Mouse (Mus musculus): ENCODE data around the gene Gimap3. TPM values are rescaled to one million over a fixed set of nuclear protein-coding genes. Genes with fewer than 3 reads are reported as not detected.

Gimap3 gene
- total RNA-seq (2023): 155 to 167 TPM (median 164 TPM) in 4 replicates

GRCm38 (mm10) chr6:48770696-48771095 is at the start of gene Gimap3:
Gimap3 (minus strand) TSS chr6:48770851.

GRCm38 (mm10) chr6:48745959-48746889 is 24.4 kb downstream of the Gimap3 start, which contains the start of gene Gimap5:
Gimap5 (plus strand) TSS chr6:48746197.

DNA sequence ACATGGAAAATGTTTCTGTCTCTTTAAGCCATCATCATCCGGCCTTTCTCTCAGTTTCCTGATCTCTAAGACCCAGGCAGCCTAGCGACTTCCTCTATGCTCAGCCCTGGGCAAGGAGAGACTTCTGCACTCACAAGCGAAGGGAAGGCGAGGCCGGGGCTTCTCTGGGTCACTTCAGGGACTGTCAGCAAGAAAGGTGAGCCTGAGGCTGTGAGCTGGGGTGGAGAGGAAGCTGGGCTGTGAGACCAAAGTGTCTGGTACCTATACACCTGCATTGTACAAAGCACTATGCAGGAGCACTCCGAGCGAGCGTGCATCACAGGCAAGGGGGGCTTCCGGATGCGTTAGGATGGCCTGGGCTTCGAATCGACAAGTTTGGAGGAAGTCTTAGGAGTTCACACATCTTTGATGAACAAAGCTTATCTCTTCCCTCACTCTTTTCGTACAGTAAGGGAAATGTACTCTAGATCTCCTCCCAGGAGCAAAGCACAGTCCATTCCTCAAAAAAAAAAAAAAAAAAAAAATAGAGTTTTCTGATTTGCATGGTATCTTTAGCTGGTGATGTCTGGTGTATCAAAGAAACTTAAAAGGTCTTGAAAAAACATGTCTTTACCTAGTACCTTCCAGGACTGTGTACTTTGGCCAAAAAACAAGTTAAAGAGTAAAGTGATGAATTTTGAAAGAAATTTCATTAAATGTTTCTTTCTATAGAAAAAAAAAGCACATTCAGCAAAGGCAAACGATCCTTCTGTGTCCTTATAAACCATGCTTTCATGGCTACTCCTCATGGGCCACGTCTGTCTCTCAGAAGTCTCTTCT is 31.5 kb downstream of the Gimap3 start, which contains the start of gene Gimap1:
Gene Gimap1 (plus strand): TSS at position 94 of the 819 bp plus-strand sequence.

DNA sequence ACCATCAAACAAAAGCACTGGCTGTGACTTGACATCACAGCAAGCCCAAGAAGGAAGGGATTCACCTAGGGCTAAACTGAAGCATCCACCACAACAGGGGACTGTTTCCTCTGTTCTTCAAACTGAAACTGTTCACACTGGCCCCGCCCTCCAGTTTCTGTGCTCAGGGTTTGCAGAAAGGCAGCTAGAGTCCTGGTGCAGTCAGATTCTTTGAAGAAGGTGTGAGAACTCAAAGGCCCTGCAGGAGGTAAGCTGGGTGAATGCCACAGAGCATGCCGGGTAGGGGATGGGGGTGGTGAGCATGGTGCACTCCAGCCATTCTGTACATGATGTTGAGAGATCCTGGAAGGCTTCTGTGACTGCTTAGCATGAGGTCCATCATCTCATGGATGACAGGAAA is 52.2 kb downstream of the Gimap3 start, which contains the start of the genes Gm28053 and Gimap7:
Gene Gm28053 (plus strand): TSS at position 153 of the 400 bp plus-strand sequence.
Gene Gimap7 (plus strand): TSS at position 167 of the 400 bp plus-strand sequence.

Other genes with a start within 250 kb of the Gimap3 start
- gene Atp6v0e2, start 233.2 kb downstream of the Gimap3 start, total RNA-seq (2023): 0.60 to 1.6 TPM (median 0.81 TPM) in 3 of 4 replicates, not detected in the other
- gene Lrrc61, start 216.1 kb downstream of the Gimap3 start, total RNA-seq (2023): 37.3 to 57.1 TPM (median 41.3 TPM) in 4 replicates
- gene Rarres2, start 198.1 kb downstream of the Gimap3 start, total RNA-seq (2023): 0.86 to 0.88 TPM in 2 of 4 replicates, not detected in the others
- gene Gm45021, start 181.2 kb downstream of the Gimap3 start, total RNA-seq (2023): not detected in 4 replicates
- 5.2 to 8.7 TPM (median 7.0 TPM) in 4 replicates for gene Repin1, start 177.0 kb downstream of the Gimap3 start, total RNA-seq (2023)
- gene Gm44965, start 176.9 kb downstream of the Gimap3 start, total RNA-seq (2023): 3.2 to 4.3 TPM in 2 of 4 replicates, not detected in the others
- 2.6 to 7.6 TPM (median 3.5 TPM) in 4 replicates for gene Zfp775, start 168.8 kb downstream of the Gimap3 start, total RNA-seq (2023)
- 0.15 TPM in 1 of 4 replicates, not detected in the others for gene AI854703, start 144.1 kb downstream of the Gimap3 start, total RNA-seq (2023)
- gene Gimap8, start 123.6 kb downstream of the Gimap3 start, total RNA-seq (2023): 120 to 134 TPM (median 126 TPM) in 4 replicates
- gene Gimap9, start 94.7 kb downstream of the Gimap3 start, total RNA-seq (2023): 43.3 to 49.9 TPM (median 44.9 TPM) in 4 replicates
- 125 to 156 TPM (median 132 TPM) in 4 replicates for gene Gimap4, start 86.3 kb downstream of the Gimap3 start, total RNA-seq (2023)
- 1,215 to 1,315 TPM (median 1,252 TPM) in 4 replicates for gene Gimap6, start 62.6 kb downstream of the Gimap3 start, total RNA-seq (2023)
- 34.6 to 42.0 TPM (median 40.8 TPM) in 4 replicates for gene Gm28053, start 52.2 kb downstream of the Gimap3 start, total RNA-seq (2023)
- 85.1 to 98.1 TPM (median 90.2 TPM) in 4 replicates for gene Gimap7, start 52.2 kb downstream of the Gimap3 start, total RNA-seq (2023)
- gene Gimap1, start 31.8 kb downstream of the Gimap3 start, total RNA-seq (2023): 111 to 129 TPM (median 124 TPM) in 4 replicates
- gene Gimap5, start 24.7 kb downstream of the Gimap3 start, total RNA-seq (2023): 100 to 107 TPM (median 105 TPM) in 4 replicates
- 0.78 to 1.4 TPM (median 1.3 TPM) in 4 replicates for gene Tmem176a, start 70.1 kb upstream of the Gimap3 start, total RNA-seq (2023)
- gene Tmem176b, start 70.6 kb upstream of the Gimap3 start, total RNA-seq (2023): 1.8 to 3.5 TPM (median 2.7 TPM) in 4 replicates
- gene Aoc1, start 102.0 kb upstream of the Gimap3 start, total RNA-seq (2023): not detected in 4 replicates
- gene 1600015I10Rik, start 159.0 kb upstream of the Gimap3 start, total RNA-seq (2023): not detected in 4 replicates
- gene Doxl2, start 204.1 kb upstream of the Gimap3 start, total RNA-seq (2023): not detected in 4 replicates
- gene Svs1, start 216.0 kb upstream of the Gimap3 start, total RNA-seq (2023): not detected in 4 replicates